Mouse (Mus musculus): Measurements from ENCODE around the gene Numbl. TPM values are rescaled to one million over a fixed set of nuclear protein-coding genes. Genes with fewer than 3 reads are reported as not detected.
A peak's percentile ranks its signal among the peaks of the same experiment; 100 is the strongest.

Gene Numbl
- polyA plus RNA-seq, 1 experiment from 2014 or later, result 3.6 TPM

DNA sequence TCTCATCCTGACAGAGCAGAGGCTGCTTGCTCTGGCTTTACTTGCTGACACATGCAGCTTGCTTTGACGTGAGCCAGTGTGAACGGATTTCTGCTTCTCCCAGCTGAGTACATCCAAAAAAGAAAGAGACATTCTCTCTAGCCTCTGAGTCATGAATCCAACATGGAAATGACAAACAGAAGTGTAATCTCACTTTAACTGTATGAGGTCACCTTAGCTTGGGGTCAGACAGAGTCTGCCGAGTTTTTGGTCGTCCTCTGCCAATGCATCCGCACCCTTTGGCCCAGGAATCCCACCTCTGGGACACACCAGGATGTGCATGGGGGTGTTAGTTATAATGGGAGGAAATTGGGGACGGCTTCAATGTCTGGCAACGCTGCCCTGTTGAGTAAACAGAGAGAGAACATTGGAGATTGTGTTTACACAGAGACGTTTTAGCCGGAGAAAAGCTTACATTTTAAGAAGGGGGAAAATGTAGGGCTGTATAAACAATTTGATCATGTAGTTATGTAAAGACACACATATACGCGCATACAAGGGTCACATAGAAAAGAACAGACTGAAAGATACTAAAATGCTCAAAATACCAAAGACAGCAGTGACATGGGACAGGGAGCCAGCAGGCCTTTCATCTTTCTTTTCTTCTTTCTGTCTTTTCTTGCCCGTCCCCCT is 33.7 kb downstream of the Numbl start:
- Histone ChIP-seq H3K4me3 (ENCODE audit: low read depth, low read length) (no peak overlapping the region), H3K4me1 (replicated peaks; ENCODE audit: control insufficient read depth, insufficient read depth, low read length) (no peaks in the 10 kb centered on the region), H3K9ac (ENCODE audit: low read depth, low read length) (no peak overlapping the region), H3K27ac (ENCODE audit: low read depth, low read length) (no peak overlapping the region; the same call in 1 of the 2 replicates), H3K4me2 (no peak overlapping the region), H3K27me3 (replicated peaks; ENCODE audit: control insufficient read depth, insufficient read depth, low read length) (no peaks in the 10 kb centered on the region; the same call in 1 of the 2 replicates), H3K36me3 (ENCODE audit: control insufficient read depth, insufficient read depth, low read length) (no peaks in the 10 kb centered on the region), H3K9me3 (ENCODE audit: control insufficient read depth, low read length) (no peaks in the 10 kb centered on the region)
- 59% methylated on average over 12 of the region's 12 CpGs for WGBS
- DNase-seq (ENCODE audit: low spot score), result no peak
- ATAC-seq (replicated peaks; ENCODE audit: low FRiP score), result no peak

DNA sequence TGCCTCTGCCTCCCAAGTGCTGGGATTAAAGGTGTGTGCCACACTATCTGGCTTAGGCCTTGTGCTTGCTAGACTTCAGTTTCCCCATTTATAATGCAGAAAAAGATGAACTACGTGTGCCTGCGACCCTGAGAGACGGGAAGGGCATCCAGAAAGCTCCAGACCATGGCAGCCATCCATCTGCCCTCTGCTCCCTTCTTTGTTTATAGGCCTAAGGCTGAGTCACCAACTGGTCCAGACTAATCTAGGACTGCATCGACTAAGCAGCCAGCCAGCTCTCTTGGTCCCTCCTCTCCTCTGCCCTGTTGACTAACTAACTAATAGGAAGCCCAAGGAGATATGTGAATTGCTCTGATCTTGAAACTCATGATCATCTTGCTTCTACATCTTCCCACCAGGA is 37.7 kb downstream of the Numbl start:
- Histone ChIP-seq H3K4me2 (no peak overlapping the region), H3K4me3 (ENCODE audit: low read depth, low read length) (no peak overlapping the region), H3K27me3 (replicated peaks; ENCODE audit: control insufficient read depth, insufficient read depth, low read length) (no peaks in the 10 kb centered on the region), H3K36me3 (ENCODE audit: control insufficient read depth, insufficient read depth, low read length) (no peaks in the 10 kb centered on the region), H3K9ac (ENCODE audit: low read depth, low read length) (no peak overlapping the region), H3K4me1 (replicated peaks; ENCODE audit: control insufficient read depth, insufficient read depth, low read length) (no peaks in the 10 kb centered on the region), H3K27ac (ENCODE audit: low read depth, low read length) (no peak overlapping the region), H3K9me3 (ENCODE audit: control insufficient read depth, low read length) (no peaks in the 10 kb centered on the region)
- ATAC-seq (replicated peaks; ENCODE audit: low FRiP score), result no peak
- 81% methylated on average over 4 of the region's 4 CpGs for WGBS
- no peak for DNase-seq (ENCODE audit: low spot score)

DNA sequence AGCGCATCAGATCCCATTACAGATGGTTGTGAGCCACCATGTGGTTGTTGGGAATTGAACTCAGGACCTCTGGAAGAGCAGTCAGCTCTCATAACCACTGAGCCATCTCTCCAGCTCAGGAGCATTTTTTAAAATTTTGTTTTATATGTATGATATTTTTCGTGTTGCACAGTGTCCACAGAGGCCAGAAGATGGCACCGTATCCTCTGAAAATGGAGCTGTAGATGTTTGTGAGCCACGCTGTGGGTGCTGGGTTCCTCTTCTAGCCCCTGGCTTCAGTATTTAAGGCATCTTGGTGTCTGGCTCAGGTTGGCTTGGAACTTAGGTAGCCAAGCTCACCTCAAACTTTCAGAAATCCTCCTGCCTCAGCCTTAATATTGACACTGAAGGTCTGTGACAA is 38.3 kb downstream of the Numbl start:
- Histone ChIP-seq H3K36me3 (ENCODE audit: control insufficient read depth, insufficient read depth, low read length) (no peaks in the 10 kb centered on the region), H3K27ac (ENCODE audit: low read depth, low read length) (no peak overlapping the region), H3K9ac (ENCODE audit: low read depth, low read length) (no peak overlapping the region), H3K4me2 (no peak overlapping the region), H3K4me1 (replicated peaks; ENCODE audit: control insufficient read depth, insufficient read depth, low read length) (no peaks in the 10 kb centered on the region), H3K9me3 (ENCODE audit: control insufficient read depth, low read length) (no peaks in the 10 kb centered on the region), H3K27me3 (replicated peaks; ENCODE audit: control insufficient read depth, insufficient read depth, low read length) (no peaks in the 10 kb centered on the region), H3K4me3 (ENCODE audit: low read depth, low read length) (no peak overlapping the region)
- DNase-seq (ENCODE audit: low spot score), result no peak
- WGBS, result 84% methylated on average over 4 of the region's 4 CpGs
- no peak for ATAC-seq (replicated peaks; ENCODE audit: low FRiP score)

DNA sequence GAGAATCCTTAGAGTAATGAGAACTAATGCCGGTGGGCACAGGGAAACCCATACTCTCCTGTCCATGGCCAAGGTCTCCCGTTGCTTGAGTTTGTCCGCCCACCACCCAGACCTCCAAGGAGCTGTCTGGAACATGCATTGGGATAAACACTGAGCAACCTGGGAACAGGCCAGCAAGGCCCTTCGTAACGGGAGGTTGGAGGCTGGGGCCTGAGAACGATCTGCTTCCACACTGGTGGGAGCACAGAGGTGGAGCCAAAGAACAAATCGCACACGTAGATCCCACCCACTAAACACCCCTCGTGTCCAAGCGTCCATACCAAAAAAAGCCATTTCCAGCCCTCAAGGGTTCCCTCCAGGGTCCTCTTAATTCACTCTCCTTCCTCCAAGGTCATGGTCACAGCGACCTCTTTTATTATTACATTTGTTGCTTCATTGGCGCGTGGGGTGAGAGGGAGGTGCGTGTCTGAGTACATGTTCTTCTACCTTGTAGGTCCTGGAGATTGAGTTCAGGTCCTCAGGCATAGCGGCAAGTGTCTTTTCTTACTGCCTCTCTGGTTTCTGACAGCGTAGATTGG is 39.9 kb downstream of the Numbl start:
- Histone ChIP-seq H3K9ac (ENCODE audit: low read depth, low read length) (no peak overlapping the region), H3K9me3 (ENCODE audit: control insufficient read depth, low read length) (no peaks in the 10 kb centered on the region), H3K36me3 (ENCODE audit: control insufficient read depth, insufficient read depth, low read length) (no peaks in the 10 kb centered on the region), H3K27ac (ENCODE audit: low read depth, low read length) (no peak overlapping the region), H3K4me1 (replicated peaks; ENCODE audit: control insufficient read depth, insufficient read depth, low read length) (no peaks in the 10 kb centered on the region), H3K4me3 (ENCODE audit: low read depth, low read length) (no peak overlapping the region), H3K4me2 (no peak overlapping the region), H3K27me3 (replicated peaks; ENCODE audit: control insufficient read depth, insufficient read depth, low read length) (peaks cover 5% of the 10 kb centered on the region; the same call in 1 of the 2 replicates)
- DNase-seq (ENCODE audit: low spot score), result no peak
- ATAC-seq (replicated peaks; ENCODE audit: low FRiP score), result no peak
- WGBS, result 84% methylated on average over 16 of the region's 16 CpGs

DNA sequence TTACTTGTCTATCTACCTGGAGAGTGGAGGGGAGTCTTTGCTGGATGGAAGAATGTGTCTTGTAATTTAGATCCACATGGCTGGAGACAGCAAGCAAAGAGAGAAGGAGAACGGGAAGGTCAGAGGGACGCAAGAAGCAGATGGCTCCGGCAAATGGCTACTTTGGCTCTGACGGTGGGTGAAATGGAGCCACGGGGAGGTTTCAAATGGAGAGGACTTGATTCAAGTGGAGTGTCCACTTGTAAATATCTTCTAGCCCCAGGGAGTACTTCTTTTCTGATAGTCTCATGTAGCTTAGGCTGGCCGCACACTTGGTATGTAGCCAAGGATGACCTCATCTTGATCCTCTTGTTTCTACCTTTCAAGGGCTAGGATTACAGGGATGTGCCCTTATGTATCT is 40.6 kb downstream of the Numbl start:
- Histone ChIP-seq H3K9ac (ENCODE audit: low read depth, low read length) (no peak overlapping the region), H3K9me3 (ENCODE audit: control insufficient read depth, low read length) (no peaks in the 10 kb centered on the region), H3K27me3 (replicated peaks; ENCODE audit: control insufficient read depth, insufficient read depth, low read length) (peaks cover 8% of the 10 kb centered on the region; the same call in 1 of the 2 replicates), H3K27ac (ENCODE audit: low read depth, low read length) (no peak overlapping the region), H3K4me3 (ENCODE audit: low read depth, low read length) (no peak overlapping the region), H3K4me1 (replicated peaks; ENCODE audit: control insufficient read depth, insufficient read depth, low read length) (no peaks in the 10 kb centered on the region), H3K4me2 (no peak overlapping the region), H3K36me3 (ENCODE audit: control insufficient read depth, insufficient read depth, low read length) (no peaks in the 10 kb centered on the region)
- DNase-seq (ENCODE audit: low spot score) (no peak), ATAC-seq (replicated peaks; ENCODE audit: low FRiP score) (no peak)
- 86% methylated on average over 6 of the region's 6 CpGs for WGBS

DNA sequence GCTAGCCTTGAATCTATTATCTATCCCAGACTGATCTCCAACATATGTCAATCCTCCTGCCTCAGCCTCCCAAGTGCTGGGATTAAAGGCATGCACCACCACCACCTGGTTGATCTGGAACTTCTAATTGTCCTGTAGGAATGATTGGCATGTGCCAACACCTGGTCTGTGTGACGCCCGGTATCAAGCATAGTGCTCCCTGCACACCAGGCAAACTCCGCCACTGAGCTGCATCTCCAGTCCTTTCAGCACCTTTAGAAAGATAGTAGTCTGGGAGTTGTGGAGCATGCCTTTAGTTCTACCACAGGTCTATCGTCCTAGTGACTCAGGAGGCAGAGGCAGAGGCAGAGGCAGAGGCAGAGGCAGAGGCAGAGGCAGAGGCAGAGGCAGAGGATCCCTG is 42.1 kb downstream of the Numbl start:
- ATAC-seq (replicated peaks; ENCODE audit: low FRiP score) (no peak), DNase-seq (ENCODE audit: low spot score) (no peak)
- Histone ChIP-seq H3K4me2 (no peak overlapping the region), H3K4me1 (replicated peaks; ENCODE audit: control insufficient read depth, insufficient read depth, low read length) (no peaks in the 10 kb centered on the region), H3K9ac (ENCODE audit: low read depth, low read length) (no peak overlapping the region), H3K36me3 (ENCODE audit: control insufficient read depth, insufficient read depth, low read length) (no peaks in the 10 kb centered on the region), H3K4me3 (ENCODE audit: low read depth, low read length) (no peak overlapping the region), H3K27me3 (replicated peaks; ENCODE audit: control insufficient read depth, insufficient read depth, low read length) (peaks cover 11% of the 10 kb centered on the region; the same call in 1 of the 2 replicates), H3K27ac (ENCODE audit: low read depth, low read length) (no peak overlapping the region), H3K9me3 (ENCODE audit: control insufficient read depth, low read length) (no peaks in the 10 kb centered on the region)
- 75% methylated on average over 4 of the region's 4 CpGs for WGBS

DNA sequence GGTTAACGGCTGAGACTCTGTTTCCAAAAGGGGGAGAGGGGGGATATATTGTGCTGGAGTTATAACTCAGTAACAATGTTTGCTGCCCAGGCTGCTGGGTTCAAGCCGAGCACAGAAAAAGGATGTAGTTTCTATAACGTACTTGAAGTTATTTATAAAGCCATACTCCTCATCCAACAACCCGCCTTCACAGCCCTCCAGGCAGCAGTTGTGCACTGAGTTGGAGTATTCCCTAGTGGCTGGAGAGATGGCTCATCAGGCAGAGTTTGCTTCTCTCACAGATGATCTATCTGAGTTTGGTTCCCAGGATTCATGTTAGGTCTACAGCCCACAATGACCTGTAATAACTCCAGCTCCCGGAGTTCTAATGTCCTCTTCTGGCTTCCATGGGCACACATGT is 42.6 kb downstream of the Numbl start:
- DNase-seq (ENCODE audit: low spot score), result no peak
- Histone ChIP-seq H3K9ac (ENCODE audit: low read depth, low read length) (no peak overlapping the region), H3K4me2 (no peak overlapping the region), H3K36me3 (ENCODE audit: control insufficient read depth, insufficient read depth, low read length) (no peaks in the 10 kb centered on the region), H3K27ac (ENCODE audit: low read depth, low read length) (no peak overlapping the region), H3K27me3 (replicated peaks; ENCODE audit: control insufficient read depth, insufficient read depth, low read length) (peaks cover 13% of the 10 kb centered on the region; the same call in 1 of the 2 replicates), H3K4me3 (ENCODE audit: low read depth, low read length) (no peak overlapping the region), H3K9me3 (ENCODE audit: control insufficient read depth, low read length) (no peaks in the 10 kb centered on the region), H3K4me1 (replicated peaks; ENCODE audit: control insufficient read depth, insufficient read depth, low read length) (no peaks in the 10 kb centered on the region)
- 82% methylated on average over 5 of the region's 5 CpGs for WGBS
- ATAC-seq (replicated peaks; ENCODE audit: low FRiP score), result no peak

DNA sequence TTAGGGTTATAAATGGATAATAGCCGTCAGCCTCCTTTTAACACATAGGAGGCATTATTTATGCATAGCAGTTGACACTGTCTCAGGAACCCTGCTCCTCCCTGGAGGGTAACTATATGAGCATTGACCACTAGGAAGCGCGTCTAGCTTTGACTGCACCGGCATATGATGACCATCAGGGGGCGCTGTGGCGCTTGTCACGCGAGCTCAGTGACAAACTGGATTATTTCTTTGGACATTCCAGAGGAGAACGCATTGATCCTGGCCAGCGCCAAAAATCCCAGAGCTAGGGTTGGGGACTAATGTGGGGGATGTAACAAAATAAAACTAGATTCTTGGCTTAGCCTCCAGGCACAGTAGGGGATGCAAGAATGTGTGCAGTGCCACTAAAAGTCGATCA is 43.9 kb downstream of the Numbl start:
- DNase-seq (ENCODE audit: low spot score), result peak; percentile 62
- Histone ChIP-seq H3K9me3 (ENCODE audit: control insufficient read depth, low read length) (no peaks in the 10 kb centered on the region), H3K9ac (ENCODE audit: low read depth, low read length) (no peak overlapping the region), H3K36me3 (ENCODE audit: control insufficient read depth, insufficient read depth, low read length) (no peaks in the 10 kb centered on the region), H3K4me2 (no peak overlapping the region), H3K4me3 (ENCODE audit: low read depth, low read length) (no peak overlapping the region), H3K27me3 (replicated peaks; ENCODE audit: control insufficient read depth, insufficient read depth, low read length) (peaks cover 18% of the 10 kb centered on the region), H3K27ac (ENCODE audit: low read depth, low read length) (no peak overlapping the region), H3K4me1 (replicated peaks; ENCODE audit: control insufficient read depth, insufficient read depth, low read length) (no peaks in the 10 kb centered on the region)
- WGBS, result 9% methylated on average over 11 of the region's 11 CpGs
- no peak for ATAC-seq (replicated peaks; ENCODE audit: low FRiP score)

DNA sequence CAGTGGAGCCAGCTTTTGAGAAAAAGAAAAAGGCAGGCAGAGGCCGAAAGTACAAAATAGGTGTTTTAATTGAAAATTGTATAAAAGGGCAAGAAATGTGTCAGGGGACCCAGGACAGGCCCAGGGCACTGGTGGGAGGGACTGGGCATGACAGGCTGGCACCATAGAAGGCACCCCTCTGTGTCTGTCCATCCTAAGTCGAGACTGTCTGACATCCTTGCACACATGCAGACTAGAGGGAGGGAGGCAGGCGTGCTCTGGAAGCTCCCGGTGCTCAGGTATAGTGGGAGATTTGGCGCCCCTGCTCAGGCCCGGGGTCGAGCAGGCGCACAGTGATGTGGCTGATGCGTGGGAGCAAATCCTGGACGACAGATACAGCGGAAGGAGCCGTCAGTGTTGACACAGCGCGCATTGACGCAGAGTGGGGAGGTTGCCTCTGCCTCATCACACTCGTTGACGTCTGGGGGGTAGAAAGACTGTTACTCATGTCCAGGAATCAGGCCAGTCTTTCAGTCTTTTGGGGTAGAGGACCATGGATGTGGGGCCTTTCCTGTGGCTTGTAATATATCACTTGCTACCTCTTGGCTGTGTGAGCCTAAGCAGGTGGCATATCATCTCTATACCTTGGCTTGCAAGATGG is 47.0 kb downstream of the Numbl start:
- Histone ChIP-seq H3K4me1 (replicated peaks; ENCODE audit: control insufficient read depth, insufficient read depth, low read length) (no peaks in the 10 kb centered on the region), H3K36me3 (ENCODE audit: control insufficient read depth, insufficient read depth, low read length) (no peaks in the 10 kb centered on the region), H3K9me3 (ENCODE audit: control insufficient read depth, low read length) (no peaks in the 10 kb centered on the region), H3K4me3 (ENCODE audit: low read depth, low read length) (no peak overlapping the region), H3K27ac (ENCODE audit: low read depth, low read length) (no peak overlapping the region), H3K27me3 (replicated peaks; ENCODE audit: control insufficient read depth, insufficient read depth, low read length) (peaks cover 28% of the 10 kb centered on the region), H3K9ac (ENCODE audit: low read depth, low read length) (no peak overlapping the region), H3K4me2 (no peak overlapping the region)
- DNase-seq (ENCODE audit: low spot score) (no peak), ATAC-seq (replicated peaks; ENCODE audit: low FRiP score) (no peak)
- 76% methylated on average over 17 of the region's 17 CpGs for WGBS
